Mouse (Mus musculus): Measurements from ENCODE around the gene Gstz1. TPM values are rescaled to one million over a fixed set of nuclear protein-coding genes. Genes with fewer than 3 reads are reported as not detected.
"Not testable (repeated sequence)": the region's sequence is repeated elsewhere in the genome, so short reads cannot be mapped to it uniquely, and the experiment has no call there.

Gene Gstz1
- 10 to 100 TPM; 48.2 to 51.6 TPM for total RNA-seq (2021)
- long read RNA-seq, experiment 1, transcript Gstz1-201 (9 exons, 1,656 nt): major isoform, 59 of 85 reads
- long read RNA-seq, experiment 1, partial matches to known transcripts: 4 of 85 reads
- long read RNA-seq, experiment 1, other reads (novel, unspliced or antisense): 18 of 85 reads
- long read RNA-seq, experiment 2, transcript Gstz1-201 (9 exons, 1,656 nt): major isoform, 42 of 63 reads
- long read RNA-seq, experiment 2, partial matches to known transcripts: 5 of 63 reads
- long read RNA-seq, experiment 2, other reads (novel, unspliced or antisense): 16 of 63 reads

- DNase-seq (ENCODE audit: low spot score in 2 of 2): peak; percentile 83 to 88
Measured at GRCm38 (mm10) chr12:87146966-87147365, at the start of gene Gstz1. Gene Gstz1 (plus strand): TSS chr12:87147165.

- DNase-seq (ENCODE audit: low spot score in 2 of 2): no peak
Measured at GRCm38 (mm10) chr12:87100331-87100730, 46.6 kb upstream of the Gstz1 start.

DNA sequence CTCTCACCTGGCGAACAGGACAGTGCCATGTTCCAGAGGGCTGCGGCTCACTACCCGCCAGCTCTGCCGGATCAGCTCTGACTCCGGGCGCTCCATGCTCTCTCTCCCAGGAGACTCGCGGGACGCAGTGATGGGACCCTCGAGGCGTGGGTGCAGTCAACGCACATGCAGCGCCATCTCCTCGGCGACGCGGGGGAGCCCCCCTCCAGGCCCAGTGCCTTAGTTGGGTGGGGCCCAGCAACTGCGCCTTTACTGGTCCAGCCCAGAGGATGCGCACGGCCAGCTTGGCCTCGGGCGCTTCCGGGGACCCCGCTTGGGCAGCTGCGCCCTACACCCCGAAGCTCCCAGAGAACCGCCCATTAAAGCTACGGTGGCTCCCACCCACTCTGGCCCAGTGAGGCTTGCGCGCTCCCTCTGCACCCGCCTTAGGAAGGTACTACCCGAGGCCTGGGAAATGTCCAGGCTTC is 44.8 kb upstream of the Gstz1 start, which contains the start of gene Ngb:
Gene Ngb, minus strand, starts transcription at position 375 of the 467 bp plus-strand sequence.
- DNase-seq (ENCODE audit: low spot score in 2 of 2): no peak

DNA sequence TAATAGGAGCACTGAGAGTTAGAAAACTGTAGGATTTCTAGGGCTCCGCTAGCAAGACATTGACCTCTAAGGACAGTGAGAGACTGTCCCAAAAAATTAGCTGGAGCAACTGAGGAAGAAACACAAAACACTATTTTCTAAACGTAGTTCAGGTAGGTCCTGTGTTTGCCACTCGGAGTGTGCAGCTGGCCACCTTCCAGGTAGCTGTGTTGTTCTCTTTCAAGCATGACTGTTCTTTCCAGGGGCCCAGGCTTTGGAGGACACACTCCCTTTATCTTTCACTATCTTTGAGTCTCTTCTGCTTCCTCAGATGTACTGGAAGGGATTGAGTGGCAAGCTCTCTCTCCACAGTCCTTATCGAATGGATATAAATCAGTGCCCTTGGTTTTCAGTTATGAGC is 43.5 kb upstream of the Gstz1 start:
- no peak for DNase-seq (ENCODE audit: low spot score in 2 of 2)

DNA sequence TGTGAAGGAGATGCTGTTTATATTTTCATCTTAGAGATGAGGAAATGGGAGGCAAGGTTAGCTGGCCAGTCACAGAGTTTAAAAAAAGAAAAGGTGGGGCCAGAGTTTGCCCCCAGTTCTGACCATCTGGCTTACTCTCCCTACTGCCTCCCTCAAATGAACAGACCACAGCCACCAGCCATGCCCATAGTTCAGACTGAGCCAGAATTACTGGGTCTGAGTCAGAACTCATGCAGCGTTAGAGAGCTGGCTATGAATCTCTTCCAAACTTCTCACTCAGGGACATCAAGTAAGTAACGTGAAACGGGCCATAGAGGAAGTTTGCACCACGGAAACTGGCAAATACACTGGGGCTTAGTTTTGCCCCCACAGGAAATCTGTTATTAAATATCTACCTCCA is 42.2 kb upstream of the Gstz1 start:
- DNase-seq (ENCODE audit: low spot score in 2 of 2): no peak

DNA sequence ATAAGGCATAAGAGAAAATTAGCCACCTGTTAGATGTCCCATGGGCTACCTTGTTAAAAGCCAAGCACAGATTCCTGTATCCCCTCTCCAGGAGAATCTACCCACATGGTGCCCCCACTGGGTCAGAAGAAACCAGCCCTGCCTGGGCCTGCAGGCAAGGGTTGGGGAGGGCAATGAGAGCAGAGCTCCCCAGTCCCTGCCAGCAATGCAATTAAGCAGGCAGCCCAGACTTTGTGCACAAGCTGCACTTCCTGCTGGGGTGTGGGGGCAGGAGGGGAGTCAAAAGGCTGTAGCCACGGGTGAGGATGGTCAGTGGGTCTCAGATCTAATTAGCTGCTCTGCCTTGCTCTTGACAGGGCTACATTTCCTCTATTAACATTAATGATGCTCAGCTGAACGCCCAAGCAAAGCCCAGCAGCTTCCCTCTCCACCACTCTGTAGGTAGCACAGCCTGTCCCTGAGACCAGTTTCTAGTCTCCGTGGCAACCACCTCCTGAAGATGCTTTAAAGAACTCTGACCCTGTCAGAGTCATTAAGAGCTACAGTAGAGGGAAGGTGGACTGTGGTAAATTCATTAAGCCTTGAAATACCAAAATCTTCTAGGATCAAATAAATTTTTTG is 39.5 kb upstream of the Gstz1 start:
- no peak for DNase-seq (ENCODE audit: low spot score in 2 of 2)

- no peak for DNase-seq (ENCODE audit: low spot score in 2 of 2)
Measured at GRCm38 (mm10) chr12:87121918-87122589, 24.9 kb upstream of the Gstz1 start.

DNA sequence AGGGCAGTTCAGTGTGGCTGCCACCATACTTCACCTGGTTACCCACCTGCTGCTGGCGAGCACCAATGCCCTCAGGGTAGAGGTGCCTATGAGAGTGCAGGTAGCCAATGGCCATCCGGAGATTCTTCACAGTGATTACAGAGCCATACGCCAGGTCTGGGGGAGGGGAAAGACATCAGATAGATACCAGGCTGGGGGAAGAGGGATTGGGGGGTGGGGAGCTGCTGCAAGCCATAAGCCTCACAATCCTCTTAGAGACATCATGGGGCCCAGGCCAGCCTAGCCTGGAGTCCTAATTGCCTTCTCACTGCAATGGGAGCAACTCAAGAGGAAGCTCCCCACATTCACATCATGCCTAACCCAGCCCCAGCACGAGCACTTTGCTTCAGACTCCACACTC is 19.7 kb upstream of the Gstz1 start:
- DNase-seq (ENCODE audit: low spot score in 2 of 2): no peak

DNA sequence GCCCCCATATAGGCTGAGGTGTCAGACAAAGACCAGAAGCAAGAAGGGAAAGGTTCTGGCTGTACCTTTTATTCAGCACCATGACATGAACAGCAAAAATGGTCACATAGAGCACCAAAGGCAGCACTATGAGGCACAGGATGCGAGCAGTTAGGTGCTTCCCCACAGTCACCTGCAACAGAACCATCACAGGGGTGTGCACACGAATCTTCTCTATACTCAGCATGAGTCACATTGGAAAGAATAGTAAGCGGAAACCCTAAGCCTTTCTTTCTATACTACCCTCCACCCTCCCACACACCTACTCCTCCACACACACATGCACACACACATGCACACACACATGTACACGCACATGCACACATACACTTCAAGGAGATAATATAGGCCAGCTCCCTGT is 16.7 kb upstream of the Gstz1 start:
- DNase-seq (ENCODE audit: low spot score in 2 of 2): no peak

DNA sequence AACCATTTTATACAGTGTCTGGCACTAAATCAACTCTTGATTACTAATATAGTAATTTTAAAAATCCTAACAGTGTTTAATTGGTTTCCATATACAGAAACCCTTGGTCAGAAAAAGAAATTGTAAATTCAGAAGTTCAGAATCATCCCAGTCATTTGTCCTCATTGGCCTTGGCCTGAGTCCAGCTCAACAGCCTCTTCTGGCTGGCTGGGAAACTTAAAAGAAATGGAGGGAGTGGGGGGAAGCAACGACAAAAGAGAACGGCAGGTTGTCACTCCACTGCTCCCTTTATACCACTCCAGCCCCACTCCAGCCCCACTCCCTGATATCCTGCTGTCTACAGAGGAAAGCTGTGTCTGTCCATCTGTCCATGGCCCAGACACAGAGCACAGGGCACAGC is 15.8 kb upstream of the Gstz1 start:
- DNase-seq (ENCODE audit: low spot score in 2 of 2): no peak

GRCm38 (mm10) chr12:87131619-87132018 is 15.3 kb upstream of the Gstz1 start:
- DNase-seq (ENCODE audit: low spot score in 2 of 2): no peak

- DNase-seq (ENCODE audit: low spot score in 2 of 2): no peak
Measured at GRCm38 (mm10) chr12:87132210-87132609, 14.8 kb upstream of the Gstz1 start.

GRCm38 (mm10) chr12:87132784-87133183 is 14.2 kb upstream of the Gstz1 start:
- DNase-seq (ENCODE audit: low spot score in 2 of 2): no peak

DNA sequence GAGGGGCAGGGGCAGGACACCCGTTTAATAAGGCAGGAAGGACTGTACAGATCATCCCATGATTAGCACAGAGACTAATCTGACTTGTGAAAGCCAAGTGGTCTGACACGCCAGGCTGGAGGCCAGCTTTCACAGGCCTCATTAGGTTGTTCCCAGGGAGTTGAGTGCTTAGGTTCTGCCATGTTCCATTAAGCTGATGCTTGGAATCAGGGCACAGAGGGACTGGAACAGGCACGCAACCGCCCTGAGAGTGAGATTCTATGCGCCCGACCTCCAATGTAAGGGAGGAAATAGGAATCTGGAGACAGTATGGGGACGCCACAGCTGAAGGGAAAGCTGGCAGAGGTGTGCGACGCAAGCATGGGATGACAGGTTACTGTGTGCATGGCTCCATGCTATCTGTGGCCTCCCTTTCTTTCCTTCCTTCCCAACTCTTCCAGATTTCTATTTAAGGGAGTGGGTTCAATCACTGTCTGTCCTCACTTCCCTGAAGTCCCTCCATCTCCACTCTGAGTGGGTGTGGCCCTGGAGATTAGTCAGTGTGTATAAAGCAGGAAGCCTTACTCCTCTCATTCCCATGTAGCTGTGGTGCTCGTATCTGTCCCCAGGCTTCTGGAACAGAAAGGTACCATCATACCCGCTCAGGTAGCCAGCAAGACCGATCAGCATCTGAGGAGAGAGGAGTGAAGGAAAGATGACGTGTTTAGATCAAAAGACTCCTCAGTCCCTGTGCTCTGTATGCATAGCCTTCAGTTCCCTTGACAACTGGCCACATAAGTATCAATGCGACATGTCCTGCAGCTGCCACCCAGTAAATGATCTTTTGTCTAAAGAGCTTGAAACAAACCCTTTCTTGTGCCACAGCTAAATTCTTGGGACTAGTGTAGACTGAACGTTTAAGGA is 9.3 kb upstream of the Gstz1 start:
- no peak for DNase-seq (ENCODE audit: low spot score in 2 of 2)

DNA sequence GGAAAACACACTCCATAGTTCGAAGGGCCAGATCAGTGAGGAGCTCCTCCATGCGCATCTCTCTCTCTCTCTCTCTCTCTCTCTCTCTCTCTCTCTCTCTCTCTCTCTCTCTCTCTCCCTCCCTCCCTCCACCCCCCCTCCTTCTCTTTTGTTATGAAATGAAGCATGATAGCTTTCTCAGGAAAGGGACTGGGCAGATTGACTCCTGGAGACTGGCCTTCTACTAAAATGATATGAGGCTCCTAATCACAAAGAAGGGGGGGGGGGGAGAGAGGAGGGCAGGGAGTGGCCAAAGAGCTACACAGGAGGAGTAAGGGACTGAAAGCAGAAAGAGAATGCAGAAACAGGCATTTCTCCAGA is 8.6 kb upstream of the Gstz1 start:
- DNase-seq (ENCODE audit: low spot score in 2 of 2): no peak

GRCm38 (mm10) chr12:87138768-87139167 is 8.2 kb upstream of the Gstz1 start:
- DNase-seq (ENCODE audit: low spot score in 2 of 2): no peak

DNA sequence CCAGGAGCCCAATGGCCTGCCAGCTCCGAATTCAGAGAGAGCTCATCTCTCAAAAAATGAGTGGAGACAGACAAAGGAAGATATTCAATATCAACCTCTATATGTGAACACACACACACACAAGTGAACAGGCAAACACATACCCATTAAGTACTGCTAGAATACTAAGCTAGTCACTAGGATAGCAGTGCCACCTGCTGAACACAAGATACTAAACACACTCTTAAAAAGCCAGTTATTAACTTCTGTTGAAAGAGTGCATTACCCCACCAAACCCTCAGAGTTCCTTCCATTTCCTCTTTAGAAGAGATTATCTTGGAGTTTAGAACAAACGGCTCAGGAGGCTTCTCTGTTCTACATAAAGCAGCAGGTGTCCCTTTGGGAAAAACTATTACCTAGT is 4.8 kb upstream of the Gstz1 start:
- DNase-seq (ENCODE audit: low spot score in 2 of 2): no peak

GRCm38 (mm10) chr12:87147395-87148089 is 577 bp downstream of the Gstz1 start, which contains the start of gene Pomt2:
Gene Pomt2 (minus strand): TSS chr12:87147968.
- peak; percentile 87 to 93 for DNase-seq (ENCODE audit: low spot score in 2 of 2)

DNA sequence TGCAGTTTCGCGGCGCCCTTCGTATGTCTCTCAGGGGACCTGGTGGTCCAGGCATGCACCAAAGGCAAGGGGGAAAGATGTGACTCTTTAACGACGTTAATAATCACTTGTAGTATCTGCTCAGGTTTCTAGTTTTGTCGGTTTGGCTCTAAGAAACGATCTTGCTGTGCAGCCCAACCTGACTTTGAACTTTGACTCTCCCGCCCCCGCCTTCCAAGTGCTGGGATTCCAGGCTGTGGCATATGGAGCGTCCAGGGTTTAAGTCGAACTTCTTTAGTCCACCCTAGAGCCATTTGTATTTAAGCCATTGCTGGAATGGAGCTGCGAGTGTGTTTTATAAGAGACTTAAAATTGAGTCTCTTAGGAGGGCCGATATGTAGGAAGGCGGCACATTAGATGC is 1.2 kb downstream of the Gstz1 start:
- no peak for DNase-seq (ENCODE audit: low spot score in 2 of 2)

DNA sequence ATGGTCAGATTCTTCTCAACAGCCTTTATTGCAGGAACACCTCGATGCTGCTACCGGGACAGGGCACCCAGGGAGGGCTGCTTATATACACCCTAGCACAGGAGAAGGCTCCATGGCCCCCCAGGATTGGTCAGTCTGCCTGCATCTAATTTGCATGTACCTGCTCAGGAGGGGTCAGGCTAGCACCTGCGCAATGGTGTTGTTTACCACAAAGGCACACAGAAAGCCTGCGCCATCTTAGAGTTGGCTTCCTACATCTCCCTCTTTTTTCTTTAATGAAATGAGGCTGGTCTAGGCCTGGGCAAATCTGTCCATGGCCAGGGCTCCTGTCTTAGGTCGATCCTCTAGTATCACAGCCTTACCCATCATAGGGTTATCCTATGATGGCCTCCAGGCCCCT is 2.5 kb downstream of the Gstz1 start:
- DNase-seq (ENCODE audit: low spot score in 2 of 2): no peak

GRCm38 (mm10) chr12:87154448-87154847 is 7.5 kb downstream of the Gstz1 start:
- DNase-seq (ENCODE audit: low spot score in 2 of 2): not testable (repeated sequence)

Data from left cerebral cortex, adult 18-20 months (tissue).